Mouse (Mus musculus) G1E (cell line): Measurements from ENCODE around the gene Snx6. TPM values are rescaled to one million over a fixed set of nuclear protein-coding genes. Genes with fewer than 3 reads are reported as not detected.
"Not testable (repeated sequence)": the region's sequence is repeated elsewhere in the genome, so short reads cannot be mapped to it uniquely, and the experiment has no call there.

Source experiments
- ATAC-seq: 2 replicates; pipeline ENCODE4 v1.8.0; 2016; ENCODE audit warnings: mild to moderate bottlenecking; ENCODE audit not compliant: insufficient number of reproducible peaks, poor library complexity, low FRiP score, severe bottlenecking; ENCODE audit errors: extremely low read depth
- DNase-seq: peaks from one replicate; pipeline ENCODE4 v3.0.0; 2012; ENCODE audit warnings: low spot score
- H3K27me3 ChIP-seq: 2 replicates; pipeline ENCODE4 v1.6.1; 2012; ENCODE audit warnings: mild to moderate bottlenecking, low read length, inconsistent platforms; ENCODE audit not compliant: insufficient read depth
- H3K36me3 ChIP-seq: replicated peaks from 2 replicates; pipeline ENCODE3; 2012; ENCODE audit warnings: mild to moderate bottlenecking, inconsistent platforms
- H3K4me1 ChIP-seq: 2 replicates; pipeline ENCODE4 v1.6.1; 2012; ENCODE audit warnings: low read depth, low read length, inconsistent platforms, mixed read lengths; ENCODE audit not compliant: insufficient read depth
- H3K4me3 ChIP-seq: 2 replicates; pipeline ENCODE4 v1.5.1; 2012; ENCODE audit warnings: low read depth, mild to moderate bottlenecking, inconsistent platforms, low read length, moderate library complexity, mixed read lengths
- H3K9me3 ChIP-seq: replicated peaks from 2 replicates; pipeline ENCODE4 v1.6.1; 2012; ENCODE audit warnings: inconsistent platforms
- CTCF ChIP-seq: IDR thresholded peaks from 2 replicates; pipeline ENCODE4 v1.5.1; 2012; ENCODE audit warnings: low read depth, low read length, inconsistent platforms, mixed read lengths
- GATA1 ChIP-seq: IDR thresholded peaks from 2 replicates; pipeline ENCODE4 v1.6.1; 2012; ENCODE audit warnings: borderline replicate concordance, low read length, inconsistent platforms, mixed read lengths
- GATA2 ChIP-seq: IDR thresholded peaks from 2 replicates; pipeline ENCODE4 v1.6.1; 2012; ENCODE audit warnings: low read depth, low read length, inconsistent platforms, borderline replicate concordance
- POLR2AphosphoS5 ChIP-seq: IDR thresholded peaks from 2 replicates; pipeline ENCODE4 v1.6.1; 2012; ENCODE audit warnings: low read depth, low read length, inconsistent platforms; ENCODE audit not compliant: insufficient replicate concordance
- TAL1 ChIP-seq: conservative IDR thresholded peaks from 2 replicates; pipeline ENCODE4 v1.6.1; 2012; ENCODE audit warnings: low read depth, low read length, inconsistent platforms, mixed read lengths
- polyA plus RNA-seq: library from polyadenylated mRNA; stranded (reverse); fragments of >175 nt; gene quantifications from 2 replicates; pipeline ENCODE4 v1.2.3, GENCODE M21; 2012
- total RNA-seq, 2 experiments: library from RNA; stranded (forward) in 1 of 2; stranded (reverse) in 1 of 2; fragments of 200-1000 nt in 1 of 2; fragments of >200 nt in 1 of 2; fragmentation: Nextera tagmentation in 1 of 2; gene quantifications; 2 replicates each; pipeline ENCODE4 v1.2.3; 2014 to 2017

The Snx6 gene
- total and polyA plus RNA-seq, 3 experiments = 17.5 to 188 (median 74.0) TPM

DNA sequence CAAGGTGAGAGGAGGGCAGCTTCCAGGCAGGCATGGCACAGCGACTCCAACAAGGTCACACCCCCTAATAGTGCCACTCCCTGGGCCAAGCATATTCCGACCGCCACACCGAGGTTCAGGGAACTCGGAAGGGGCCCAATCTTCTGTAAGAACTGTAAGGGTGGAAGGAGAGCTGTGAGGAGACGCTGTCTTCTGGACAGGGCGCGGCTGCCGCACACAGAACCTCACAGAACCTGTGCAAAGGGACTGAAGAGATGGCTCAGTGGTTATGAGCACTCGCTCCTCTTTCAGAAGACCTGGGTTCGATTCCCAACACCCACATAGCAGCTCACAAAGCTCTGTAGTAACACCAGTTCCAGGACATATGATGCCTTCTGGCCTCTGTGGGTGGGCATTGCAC lies 78.0 kb downstream of the Snx6 start:
- not testable (repeated sequence) for ATAC-seq, H3K4me1 ChIP-seq, DNase-seq, H3K9me3 ChIP-seq, H3K4me3 ChIP-seq, H3K36me3 ChIP-seq, H3K27me3 ChIP-seq

DNA sequence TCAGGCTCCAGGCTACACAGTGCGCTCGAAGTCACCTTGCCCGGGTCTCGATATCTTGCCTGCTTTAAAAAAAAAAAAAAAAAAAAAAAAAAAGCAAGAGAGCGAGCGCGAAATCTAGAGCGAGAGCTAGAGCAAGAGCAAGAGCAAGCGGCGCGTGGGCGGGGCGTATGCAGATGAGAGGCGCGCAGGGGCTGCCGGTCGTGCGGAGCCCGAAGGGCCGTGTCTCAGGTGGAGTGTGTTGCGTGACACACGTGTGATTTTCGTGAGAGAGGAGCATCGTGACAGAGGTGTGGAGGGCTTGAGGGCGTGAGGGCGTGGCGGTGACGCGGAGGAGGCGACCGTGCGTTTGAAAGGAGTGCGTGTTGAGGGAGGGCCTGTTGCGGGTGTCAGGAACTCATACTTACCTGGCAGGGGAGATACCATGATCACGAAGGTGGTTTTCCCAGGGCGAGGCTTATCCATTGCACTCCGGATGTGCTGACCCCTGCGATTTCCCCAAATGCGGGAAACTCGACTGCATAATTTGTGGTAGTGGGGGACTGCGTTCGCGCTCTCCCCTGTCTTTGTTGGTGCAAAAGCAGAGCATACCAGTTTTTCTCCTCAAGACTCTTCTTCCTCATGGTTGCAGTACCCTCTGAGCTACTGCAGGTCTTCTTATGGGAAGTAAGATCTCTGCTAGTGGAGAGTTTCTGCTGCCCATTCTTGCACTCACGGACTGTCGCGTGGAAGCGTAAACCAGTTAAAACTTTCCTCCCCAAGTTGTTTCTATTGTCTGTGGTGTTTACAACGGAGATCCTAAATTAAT lies 81.5 kb downstream of the Snx6 start:
- peak; percentile 6 for ATAC-seq
- not testable (repeated sequence) for H3K4me3 ChIP-seq, H3K4me1 ChIP-seq, H3K36me3 ChIP-seq, DNase-seq, H3K27me3 ChIP-seq, H3K9me3 ChIP-seq

DNA sequence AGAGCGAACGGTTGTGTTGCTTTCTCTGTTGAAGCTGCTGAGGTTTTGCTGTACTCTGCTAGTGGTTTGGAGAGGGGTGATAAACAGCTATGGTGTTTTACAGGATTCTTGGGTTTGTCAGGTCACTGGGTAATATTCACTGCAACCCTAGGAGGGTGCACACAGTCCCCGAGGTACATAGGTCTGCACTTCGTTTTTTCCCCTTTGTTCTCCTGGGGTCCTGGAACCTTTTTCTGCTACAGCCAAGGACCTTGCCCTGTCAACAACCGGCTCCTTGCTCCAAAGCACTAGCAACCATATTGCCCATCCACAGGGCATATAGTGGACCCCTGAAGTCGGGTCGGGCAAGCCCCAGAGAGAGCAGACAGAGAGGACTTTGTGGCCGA lies 85.0 kb downstream of the Snx6 start:
- H3K27me3 ChIP-seq, H3K4me3 ChIP-seq, DNase-seq, H3K9me3 ChIP-seq, H3K4me1 ChIP-seq, H3K36me3 ChIP-seq: not testable (repeated sequence)
- peak; percentile 78; the same call in 1 of the 2 replicates for TF ChIP-seq POLR2AphosphoS5
- ATAC-seq = peak; percentile 77

DNA sequence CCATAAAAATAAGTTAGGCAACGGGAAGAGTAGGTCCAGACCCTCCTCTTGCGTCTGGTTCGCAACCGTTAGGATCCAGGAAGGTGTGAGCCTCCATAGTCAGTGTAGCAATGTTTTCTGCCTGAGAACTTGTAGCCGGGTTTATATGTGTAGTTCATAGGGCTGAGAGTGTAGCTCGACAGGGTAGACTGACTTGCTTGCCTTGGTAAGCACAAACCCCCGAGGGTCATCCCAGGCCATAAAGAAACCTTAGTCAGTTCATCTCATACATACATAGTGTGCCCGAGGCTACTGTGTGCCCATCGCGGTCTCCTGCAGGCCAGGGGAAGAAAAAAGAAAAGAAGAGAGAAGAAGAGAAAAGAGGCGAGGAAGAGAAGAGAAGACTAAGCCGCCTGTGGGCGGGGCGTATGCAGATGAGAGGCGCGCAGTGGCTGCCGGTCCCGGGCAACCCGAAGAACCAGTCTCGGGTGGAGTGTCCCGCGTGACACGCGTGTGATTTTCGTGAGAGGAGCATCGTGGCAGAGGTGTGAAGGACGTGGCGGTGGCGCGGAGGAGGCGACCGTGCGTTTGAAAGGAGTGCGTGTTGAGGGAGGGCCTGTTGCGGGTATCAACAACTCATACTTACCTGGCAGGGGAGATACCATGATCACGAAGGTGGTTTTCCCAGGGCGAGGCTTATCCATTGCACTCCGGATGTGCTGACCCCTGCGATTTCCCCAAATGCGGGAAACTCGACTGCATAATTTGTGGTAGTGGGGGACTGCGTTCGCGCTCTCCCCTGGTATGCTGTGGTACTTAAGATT lies 85.6 kb downstream of the Snx6 start:
- H3K4me3 ChIP-seq, DNase-seq, ATAC-seq, H3K9me3 ChIP-seq, H3K4me1 ChIP-seq, H3K27me3 ChIP-seq, H3K36me3 ChIP-seq: not testable (repeated sequence)

DNA sequence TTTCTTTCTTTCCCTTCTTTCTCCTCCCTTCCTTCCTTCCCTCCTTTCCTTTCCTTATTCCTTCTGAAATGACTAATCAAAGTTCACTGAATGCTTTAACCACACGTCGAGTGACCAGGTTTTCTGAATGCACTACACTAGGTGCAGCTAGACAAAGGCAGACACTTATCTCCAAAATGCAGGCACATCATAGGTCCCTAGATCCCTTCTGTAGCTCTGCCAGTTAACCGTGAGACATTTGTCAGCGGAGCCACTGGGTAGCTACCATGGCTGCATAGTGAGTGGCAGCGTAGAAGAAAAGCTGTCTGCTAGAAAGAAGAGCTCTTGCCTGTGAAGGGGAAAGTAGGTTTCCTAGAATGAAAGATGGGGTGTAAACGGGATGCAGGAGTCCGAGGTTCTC lies 96.1 kb downstream of the Snx6 start:
- ATAC-seq = no peak
- Histone ChIP-seq H3K9me3 (no peaks in the 10 kb centered on the region), H3K27me3 (peaks cover 8% of the 10 kb centered on the region), H3K4me3 (no peak overlapping the region), H3K4me1 (peaks cover 37% of the 10 kb centered on the region), H3K36me3 (no peaks in the 10 kb centered on the region)
- TF ChIP-seq TAL1 (no peak), CTCF (no peak), GATA2 (no peak), GATA1 (no peak), POLR2AphosphoS5 (no peak)
- DNase-seq = no peak

DNA sequence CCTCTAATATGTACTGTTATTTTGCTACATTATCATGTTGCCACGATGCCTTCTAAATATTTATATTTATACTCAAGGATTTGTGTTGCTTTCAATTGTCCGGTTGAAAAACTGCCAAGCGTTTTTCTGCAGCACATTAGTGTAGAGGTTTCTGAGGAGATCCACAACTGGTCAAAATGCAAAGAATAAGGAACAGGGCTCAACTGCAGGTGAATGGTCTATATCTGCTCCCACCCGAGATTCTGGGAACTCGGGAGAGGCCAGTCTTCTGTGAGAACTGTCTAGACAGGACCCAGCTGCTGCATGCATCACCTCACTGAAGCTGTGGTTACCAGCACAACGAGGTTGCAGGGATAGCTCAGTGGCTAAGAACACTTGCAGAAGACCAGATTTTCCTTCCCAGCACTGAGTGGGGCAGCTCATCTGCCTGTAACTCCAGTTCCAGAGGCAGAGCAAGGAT lies 97.7 kb downstream of the Snx6 start:
- Histone ChIP-seq H3K4me3 (no peak overlapping the region; the same call in 1 of the 2 replicates), H3K9me3 (no peaks in the 10 kb centered on the region), H3K36me3 (peaks cover 7% of the 10 kb centered on the region), H3K4me1 (peaks cover 50% of the 10 kb centered on the region), H3K27me3 (peaks cover 2% of the 10 kb centered on the region)
- DNase-seq (no peak), ATAC-seq (0 out of 2 replicates have a peak, but pooled peaks have one; percentile 0)
- TF ChIP-seq CTCF = no peak
- peak; percentile 93; the same call in 1 of the 2 replicates for TF ChIP-seq POLR2AphosphoS5
- TF ChIP-seq TAL1 = no peak
- no peak for TF ChIP-seq GATA1

DNA sequence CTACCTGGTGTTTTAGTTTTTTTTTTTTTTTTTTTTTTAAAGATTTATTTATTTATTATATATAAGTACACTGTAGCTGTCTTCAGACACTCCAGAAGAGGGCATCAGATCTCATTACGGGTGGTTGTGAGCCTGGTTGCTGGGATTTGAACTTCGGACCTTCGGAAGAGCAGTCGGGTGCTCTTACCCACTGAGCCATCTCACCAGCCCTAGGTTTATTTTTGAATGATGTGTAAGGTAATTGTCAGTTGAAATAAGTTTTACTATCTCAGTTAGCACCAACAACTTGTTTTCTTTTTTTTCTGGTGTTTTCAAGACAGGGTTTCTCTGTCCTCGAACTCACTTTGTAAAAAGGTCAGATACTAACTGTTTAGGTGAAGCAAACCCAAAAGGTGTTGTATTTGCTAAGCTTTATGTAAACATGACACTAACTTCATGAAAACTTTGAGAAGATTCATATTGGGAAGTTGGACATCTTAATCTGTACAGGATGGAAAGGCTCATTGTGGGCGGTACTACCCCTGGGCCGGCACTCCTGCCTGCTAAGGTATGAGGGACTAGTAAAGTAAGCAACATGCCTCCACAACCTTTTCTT lies 98.4 kb downstream of the Snx6 start:
- H3K27me3 ChIP-seq = no peaks in the 10 kb centered on the region; the same call in 1 of the 2 replicates
- H3K4me3 ChIP-seq = no peak overlapping the region
- H3K4me1 ChIP-seq = peaks cover 55% of the 10 kb centered on the region
- no peaks in the 10 kb centered on the region for H3K9me3 ChIP-seq
- TF ChIP-seq CTCF (no peak), POLR2AphosphoS5 (peak; percentile 98), GATA1 (no peak), GATA2 (no peak)
- DNase-seq (peak; percentile 19), ATAC-seq (peak; percentile 50)
- H3K36me3 ChIP-seq = peaks cover 14% of the 10 kb centered on the region

Other genes starting within 250 kb of the Snx6 start
- gene Sptssa, start 139.1 kb downstream of the Snx6 start, total RNA-seq (2014; fragmentation: Nextera tagmentation) = 50.6 and 51.8 TPM in 2 replicates
- 288 and 294 TPM in 2 replicates for gene Sptssa, start 139.1 kb downstream of the Snx6 start, total RNA-seq (2017)
- 20.1 and 24.3 TPM in 2 replicates for gene Sptssa, start 139.1 kb downstream of the Snx6 start, polyA plus RNA-seq
- gene Eapp, start 99.8 kb downstream of the Snx6 start, total RNA-seq (2014; fragmentation: Nextera tagmentation) = 53.2 and 70.6 TPM in 2 replicates
- 84.9 and 106 TPM in 2 replicates for gene Eapp, start 99.8 kb downstream of the Snx6 start, total RNA-seq (2017)
- gene Eapp, start 99.8 kb downstream of the Snx6 start, polyA plus RNA-seq = 59.6 and 98.9 TPM in 2 replicates
- 53.0 and 72.6 TPM in 2 replicates for gene Cfl2, start 67.2 kb upstream of the Snx6 start, total RNA-seq (2014; fragmentation: Nextera tagmentation)
- gene Cfl2, start 67.2 kb upstream of the Snx6 start, total RNA-seq (2017) = 45.0 and 46.9 TPM in 2 replicates
- gene Cfl2, start 67.2 kb upstream of the Snx6 start, polyA plus RNA-seq = 2.7 and 3.1 TPM in 2 replicates
- not detected in 2 replicates for gene Gm20403, start 190.8 kb upstream of the Snx6 start, total RNA-seq (2014; fragmentation: Nextera tagmentation)
- not detected in 2 replicates for gene Gm20403, start 190.8 kb upstream of the Snx6 start, total RNA-seq (2017)
- gene Gm20403, start 190.8 kb upstream of the Snx6 start, polyA plus RNA-seq = 0.46 and 0.79 TPM in 2 replicates
- 343 and 370 TPM in 2 replicates for gene Baz1a, start 218.6 kb upstream of the Snx6 start, total RNA-seq (2014; fragmentation: Nextera tagmentation)
- 138 and 174 TPM in 2 replicates for gene Baz1a, start 218.6 kb upstream of the Snx6 start, total RNA-seq (2017)
- 34.1 and 35.2 TPM in 2 replicates for gene Baz1a, start 218.6 kb upstream of the Snx6 start, polyA plus RNA-seq